Mouse (Mus musculus): ENCODE data around the gene Armh4. TPM values are rescaled to one million over a fixed set of nuclear protein-coding genes. Genes with fewer than 3 reads are reported as not detected.

The Armh4 gene
- polyA plus RNA-seq, 1 experiment from 2014 or later, result 53.9 TPM

DNA sequence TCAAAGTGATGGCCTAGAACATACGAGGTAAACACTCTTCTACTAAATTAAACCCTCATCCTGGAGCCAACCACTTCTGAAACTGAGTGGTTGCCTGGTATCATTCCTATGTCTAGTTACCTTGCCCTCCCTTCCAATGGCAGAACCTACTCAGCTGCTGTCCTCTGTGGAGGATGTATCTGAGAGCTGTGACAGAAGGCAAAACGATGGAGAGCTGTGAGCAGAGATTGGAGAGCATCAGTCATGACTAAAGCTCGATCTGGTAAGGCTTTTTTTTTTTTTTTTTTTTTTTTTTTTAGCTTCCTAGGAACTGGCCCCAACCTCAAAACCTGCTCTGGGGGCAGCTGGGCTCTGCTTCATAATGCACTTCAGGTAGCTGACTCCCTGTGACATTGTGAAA is 60.4 kb downstream of the Armh4 start:
- 77% methylated on average over 3 of the region's 3 CpGs for WGBS
- H3K9ac ChIP-seq (replicated peaks), result no peak overlapping the region
- H3K4me2 ChIP-seq (replicated peaks), result no peak overlapping the region
- no peak overlapping the region for H3K27ac ChIP-seq (replicated peaks)
- no peaks in the 10 kb centered on the region for H3K27me3 ChIP-seq
- ATAC-seq (ENCODE audit: low FRiP score, low read depth), result no peak
- no peaks in the 10 kb centered on the region for H3K36me3 ChIP-seq
- no peak overlapping the region for H3K4me3 ChIP-seq
- H3K4me1 ChIP-seq, result no peaks in the 10 kb centered on the region
- H3K9me3 ChIP-seq, result no peaks in the 10 kb centered on the region

DNA sequence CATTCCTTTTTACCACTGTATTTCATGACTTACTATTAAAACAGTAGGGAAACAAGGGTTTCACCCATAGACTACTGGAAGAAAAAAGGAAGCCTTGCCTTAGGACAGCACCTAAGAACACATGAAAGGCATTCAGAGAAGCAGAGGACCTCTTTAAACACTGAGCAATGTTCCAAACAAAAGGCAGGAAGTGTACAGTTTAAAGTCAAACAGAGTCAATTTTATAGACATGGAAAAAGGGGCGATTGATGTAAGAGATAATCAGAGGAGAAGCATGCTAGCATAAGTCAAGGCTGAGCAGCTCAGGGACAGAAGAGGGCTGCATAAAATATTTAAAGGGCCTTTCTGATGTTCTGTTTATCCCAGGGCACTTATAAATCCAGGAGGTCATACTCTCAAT is 61.9 kb downstream of the Armh4 start:
- H3K27me3 ChIP-seq, result no peaks in the 10 kb centered on the region
- no peak overlapping the region for H3K4me2 ChIP-seq (replicated peaks)
- no peak overlapping the region for H3K9ac ChIP-seq (replicated peaks)
- no peaks in the 10 kb centered on the region for H3K9me3 ChIP-seq
- no peak for ATAC-seq (ENCODE audit: low FRiP score, low read depth)
- no peaks in the 10 kb centered on the region for H3K4me1 ChIP-seq
- WGBS, result 97% methylated on average over 1 of the region's 1 CpGs
- no peak overlapping the region for H3K4me3 ChIP-seq
- H3K27ac ChIP-seq (replicated peaks), result no peak overlapping the region
- no peaks in the 10 kb centered on the region for H3K36me3 ChIP-seq

DNA sequence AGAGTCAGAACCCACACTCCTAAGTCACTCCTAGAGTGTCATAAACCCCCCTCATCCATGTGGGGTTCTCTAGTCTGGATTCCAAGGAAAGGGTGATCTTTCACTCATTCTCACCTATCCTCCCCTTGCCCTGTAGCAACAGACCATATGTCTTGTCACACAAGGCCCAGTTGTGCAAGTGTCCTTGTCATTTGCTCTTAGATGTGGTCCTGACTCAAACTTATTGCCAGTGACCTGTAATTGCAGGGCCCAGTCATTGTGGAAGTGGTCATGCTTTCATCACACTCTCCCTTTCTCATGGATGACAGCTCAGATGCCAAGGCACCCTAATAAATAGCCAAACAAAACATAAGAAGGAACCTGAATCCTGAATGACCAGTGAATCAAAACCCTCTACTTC is 63.5 kb downstream of the Armh4 start:
- ATAC-seq (ENCODE audit: low FRiP score, low read depth), result no peak
- Histone ChIP-seq H3K4me2 (replicated peaks) (no peak overlapping the region), H3K4me3 (no peak overlapping the region), H3K27ac (replicated peaks) (no peak overlapping the region), H3K36me3 (no peaks in the 10 kb centered on the region), H3K9me3 (no peaks in the 10 kb centered on the region), H3K4me1 (no peaks in the 10 kb centered on the region), H3K9ac (replicated peaks) (no peak overlapping the region), H3K27me3 (no peaks in the 10 kb centered on the region)

DNA sequence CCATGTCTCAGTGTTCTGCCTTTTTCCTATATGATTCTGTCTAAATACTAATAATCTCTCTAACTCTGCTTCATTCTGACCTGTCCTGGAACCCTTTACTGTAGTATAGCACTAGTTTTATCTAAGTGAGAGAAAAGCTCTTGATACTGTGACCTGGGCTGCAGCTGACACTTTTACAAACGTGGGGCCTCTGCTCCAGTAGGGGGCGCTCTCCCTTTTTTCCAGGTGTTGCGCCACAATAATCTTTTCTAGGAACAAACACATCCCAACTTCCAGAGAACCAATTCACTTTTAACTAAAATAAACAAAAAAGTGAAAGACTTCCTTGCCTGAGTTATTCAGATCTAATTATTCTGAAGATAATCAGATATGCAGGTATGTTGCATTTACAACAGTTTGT is 72.2 kb downstream of the Armh4 start:
- WGBS, result 38% methylated on average over 3 of the region's 3 CpGs
- no peaks in the 10 kb centered on the region for H3K9me3 ChIP-seq

DNA sequence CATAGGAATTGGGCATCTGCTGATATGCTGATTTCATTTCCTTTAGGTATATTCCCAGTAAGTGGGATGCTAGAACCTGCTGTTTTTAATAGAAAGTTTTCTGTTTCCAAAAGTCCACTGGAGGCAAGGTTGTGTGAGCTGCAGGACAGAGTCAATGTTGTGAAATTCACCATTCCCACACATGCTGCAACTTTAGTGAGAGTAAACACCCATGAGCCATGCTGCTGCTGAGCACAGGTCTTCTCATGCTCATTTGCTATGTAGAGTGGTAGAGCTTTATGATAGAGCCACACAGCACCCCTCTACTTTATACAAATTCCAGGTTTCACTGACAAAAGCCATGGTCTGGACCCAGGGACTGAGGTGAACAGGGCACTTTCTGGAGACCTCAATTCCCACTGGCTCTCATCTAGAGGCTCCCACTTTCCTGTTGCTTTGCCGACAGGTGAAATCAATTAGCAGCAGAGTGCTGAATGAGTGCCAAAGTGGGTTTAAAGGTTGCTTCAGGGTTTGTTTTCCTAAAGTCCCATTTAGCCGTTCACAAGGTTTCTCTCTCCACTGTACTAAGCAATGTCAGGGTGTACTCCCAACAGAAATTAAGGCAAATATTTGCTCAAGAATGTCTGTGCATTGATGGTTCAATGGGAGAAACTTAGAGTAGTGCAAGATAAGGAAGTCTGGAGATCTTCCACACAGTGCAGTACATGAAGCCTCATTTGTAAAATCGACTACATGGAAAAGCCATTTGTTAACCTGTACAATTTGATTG is 79.6 kb downstream of the Armh4 start:
- Histone ChIP-seq H3K27ac (replicated peaks) (no peak overlapping the region), H3K36me3 (no peaks in the 10 kb centered on the region), H3K4me1 (no peaks in the 10 kb centered on the region), H3K9ac (replicated peaks) (no peak overlapping the region), H3K4me2 (replicated peaks) (no peak overlapping the region), H3K9me3 (no peaks in the 10 kb centered on the region), H3K27me3 (no peaks in the 10 kb centered on the region), H3K4me3 (no peak overlapping the region)
- ATAC-seq (ENCODE audit: low FRiP score, low read depth), result no peak
- 72% methylated on average over 3 of the region's 3 CpGs for WGBS

More for the DNA sequence above, 72.2 kb downstream of the Armh4 start:
- ATAC-seq (ENCODE audit: low FRiP score, low read depth), result no peak
- Histone ChIP-seq H3K36me3 (no peaks in the 10 kb centered on the region), H3K4me2 (replicated peaks) (no peak overlapping the region), H3K4me3 (no peak overlapping the region), H3K27me3 (no peaks in the 10 kb centered on the region), H3K4me1 (no peaks in the 10 kb centered on the region), H3K27ac (replicated peaks) (no peak overlapping the region), H3K9ac (replicated peaks) (no peak overlapping the region)

DNA sequence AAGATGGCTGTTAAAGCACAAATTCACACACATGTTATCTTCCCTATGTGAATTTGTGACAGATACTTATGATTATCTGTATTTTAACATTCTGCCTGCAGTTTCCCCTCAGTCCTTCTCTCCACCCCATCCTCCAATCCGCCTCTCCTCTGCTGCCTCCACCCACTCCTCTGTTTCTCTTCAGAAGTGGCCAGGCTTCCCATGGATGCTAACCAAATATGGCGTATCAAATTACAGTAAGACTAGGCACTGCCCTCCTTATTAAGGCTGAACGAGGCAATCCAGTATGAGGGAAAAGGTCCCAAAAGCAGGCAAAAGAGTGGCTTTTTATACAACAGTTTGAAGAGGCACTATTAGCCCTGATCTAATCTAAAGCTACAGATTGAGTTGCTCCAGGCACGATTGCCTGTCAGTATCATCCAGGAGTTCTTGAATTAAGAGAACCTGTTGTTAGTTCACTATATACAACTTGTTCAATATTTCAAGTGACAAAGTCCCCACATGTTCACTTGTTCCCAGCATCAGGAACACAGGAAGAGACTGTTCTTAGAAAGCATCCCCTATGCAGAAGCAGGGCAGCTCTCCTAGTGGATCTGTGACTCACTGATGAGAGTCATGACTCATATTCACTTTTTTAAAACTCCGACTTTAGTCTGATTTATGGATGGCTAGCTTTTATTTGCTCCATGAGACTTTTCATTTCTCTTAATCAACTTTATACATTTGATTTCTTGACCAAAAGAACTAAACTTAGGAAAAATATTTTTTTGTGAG is 103.5 kb downstream of the Armh4 start:
- no peaks in the 10 kb centered on the region for H3K27me3 ChIP-seq
- WGBS, result 72% methylated on average over 5 of the region's 5 CpGs
- H3K4me2 ChIP-seq (replicated peaks), result no peak overlapping the region
- H3K27ac ChIP-seq (replicated peaks), result no peak overlapping the region
- H3K9ac ChIP-seq (replicated peaks), result no peak overlapping the region
- ATAC-seq (ENCODE audit: low FRiP score, low read depth), result no peak
- no peaks in the 10 kb centered on the region for H3K36me3 ChIP-seq
- no peaks in the 10 kb centered on the region for H3K9me3 ChIP-seq
- no peak overlapping the region for H3K4me3 ChIP-seq
- peaks cover 6% of the 10 kb centered on the region; the same call in 1 of the 2 replicates for H3K4me1 ChIP-seq

DNA sequence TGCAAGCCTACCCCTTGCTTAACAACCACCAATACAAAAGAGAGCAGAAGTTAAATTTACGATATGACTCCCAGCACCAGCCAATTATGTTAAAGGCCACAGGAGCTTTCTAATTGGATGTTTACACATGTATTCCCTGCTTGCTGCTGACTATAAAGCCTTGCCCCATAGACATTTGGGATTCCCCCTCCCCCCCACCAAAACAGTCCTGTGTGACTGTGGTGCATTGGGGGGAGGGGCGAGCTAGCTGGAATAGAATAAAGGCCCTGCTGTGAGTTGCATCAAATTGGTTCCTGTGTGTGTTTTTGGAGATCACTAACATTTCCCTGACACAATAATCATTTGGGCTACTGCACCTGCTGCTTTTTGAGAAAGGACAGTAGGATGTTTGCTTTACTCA is 106.6 kb downstream of the Armh4 start:
- 60% methylated on average over 2 of the region's 2 CpGs for whole genome bisulfite sequencing
- Histone ChIP-seq H3K4me1 (peaks cover 6% of the 10 kb centered on the region; the same call in 1 of the 2 replicates), H3K9ac (replicated peaks) (no peak overlapping the region), H3K9me3 (no peaks in the 10 kb centered on the region), H3K36me3 (no peaks in the 10 kb centered on the region), H3K4me3 (no peak overlapping the region), H3K27ac (replicated peaks) (no peak overlapping the region), H3K27me3 (no peaks in the 10 kb centered on the region), H3K4me2 (replicated peaks) (no peak overlapping the region)
- ATAC-seq (ENCODE audit: low FRiP score, low read depth), result no peak

DNA sequence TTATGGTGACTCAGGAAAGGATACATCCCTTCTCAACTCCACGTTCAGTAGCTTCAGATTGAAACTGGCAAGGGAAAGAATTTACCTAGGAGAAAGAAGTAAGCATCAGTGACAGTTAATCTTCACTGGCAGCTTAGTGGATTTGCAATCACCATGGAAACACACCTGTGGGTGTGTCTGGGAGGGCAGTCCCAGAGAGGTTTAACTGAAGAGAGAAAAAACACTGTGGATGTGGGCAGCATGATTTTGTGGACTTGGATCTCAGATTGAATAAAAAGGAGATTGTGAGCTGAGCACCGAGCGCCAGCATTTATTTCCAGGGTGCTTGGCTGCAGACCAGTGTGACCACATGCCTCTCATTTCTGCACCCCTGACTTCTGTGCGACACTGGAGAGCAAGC is 122.7 kb downstream of the Armh4 start:
- ATAC-seq (ENCODE audit: low FRiP score, low read depth), result no peak
- H3K4me2 ChIP-seq (replicated peaks), result no peak overlapping the region
- no peak overlapping the region for H3K4me3 ChIP-seq
- 38% methylated on average over 4 of the region's 4 CpGs for whole genome bisulfite sequencing
- H3K27ac ChIP-seq (replicated peaks), result no peak overlapping the region
- H3K9me3 ChIP-seq, result no peaks in the 10 kb centered on the region
- no peaks in the 10 kb centered on the region for H3K27me3 ChIP-seq
- no peaks in the 10 kb centered on the region for H3K36me3 ChIP-seq
- H3K4me1 ChIP-seq, result 0 out of 2 replicates have a peak, but pooled peaks cover under 1% of the 10 kb centered on the region
- H3K9ac ChIP-seq (replicated peaks), result no peak overlapping the region

DNA sequence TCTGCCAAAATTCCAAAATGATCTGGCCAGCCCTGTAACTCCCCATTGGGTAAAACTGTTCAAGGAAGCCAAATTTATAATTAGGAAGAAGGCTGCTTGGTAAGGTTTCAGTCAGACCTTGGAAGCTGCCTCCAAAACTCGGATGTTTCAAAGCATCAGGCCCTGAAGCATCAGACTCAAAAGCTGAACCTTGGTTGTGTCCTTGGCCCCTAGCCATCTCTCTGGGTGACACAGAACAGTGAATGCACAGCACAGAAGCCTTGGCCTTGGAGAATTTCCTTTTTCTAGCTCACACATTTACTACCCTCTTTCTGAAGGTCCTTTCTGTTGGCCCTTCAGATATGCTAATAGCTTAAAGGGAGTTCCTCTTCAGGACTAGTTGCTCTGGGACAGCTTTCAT is 134.0 kb downstream of the Armh4 start:
- H3K9me3 ChIP-seq, result no peaks in the 10 kb centered on the region
- WGBS, result 92% methylated on average over 1 of the region's 1 CpGs
- no peak overlapping the region for H3K4me3 ChIP-seq
- no peaks in the 10 kb centered on the region for H3K4me1 ChIP-seq
- H3K4me2 ChIP-seq (replicated peaks), result no peak overlapping the region
- H3K9ac ChIP-seq (replicated peaks), result no peak overlapping the region
- ATAC-seq (ENCODE audit: low FRiP score, low read depth), result no peak
- no peaks in the 10 kb centered on the region for H3K27me3 ChIP-seq
- no peaks in the 10 kb centered on the region for H3K36me3 ChIP-seq
- H3K27ac ChIP-seq (replicated peaks), result no peak overlapping the region

DNA sequence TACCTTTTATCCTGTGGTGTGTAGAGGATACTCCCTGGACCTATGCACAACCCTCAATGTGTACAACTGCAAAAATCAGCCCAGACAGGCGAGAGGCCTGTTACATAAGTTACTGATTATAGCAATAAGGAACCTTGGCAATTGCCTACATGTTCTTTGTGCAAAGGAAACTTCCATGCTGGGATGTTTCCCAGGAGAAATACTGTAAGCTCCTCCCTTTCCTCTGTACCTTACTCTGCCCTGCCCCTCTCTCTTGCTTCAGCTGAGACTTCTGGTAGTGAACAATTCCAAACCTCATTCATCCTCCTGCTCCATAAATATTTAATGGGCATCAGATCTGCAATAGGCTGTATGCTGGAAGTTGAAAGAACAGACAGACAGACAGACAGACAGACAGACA is 145.8 kb downstream of the Armh4 start:
- Histone ChIP-seq H3K9ac (replicated peaks) (no peak overlapping the region), H3K27me3 (no peaks in the 10 kb centered on the region), H3K36me3 (no peaks in the 10 kb centered on the region), H3K27ac (replicated peaks) (no peak overlapping the region), H3K4me3 (no peak overlapping the region), H3K4me2 (replicated peaks) (no peak overlapping the region), H3K9me3 (no peaks in the 10 kb centered on the region), H3K4me1 (no peaks in the 10 kb centered on the region)
- WGBS, result 78% methylated on average over 1 of the region's 1 CpGs
- ATAC-seq (ENCODE audit: low FRiP score, low read depth), result no peak

DNA sequence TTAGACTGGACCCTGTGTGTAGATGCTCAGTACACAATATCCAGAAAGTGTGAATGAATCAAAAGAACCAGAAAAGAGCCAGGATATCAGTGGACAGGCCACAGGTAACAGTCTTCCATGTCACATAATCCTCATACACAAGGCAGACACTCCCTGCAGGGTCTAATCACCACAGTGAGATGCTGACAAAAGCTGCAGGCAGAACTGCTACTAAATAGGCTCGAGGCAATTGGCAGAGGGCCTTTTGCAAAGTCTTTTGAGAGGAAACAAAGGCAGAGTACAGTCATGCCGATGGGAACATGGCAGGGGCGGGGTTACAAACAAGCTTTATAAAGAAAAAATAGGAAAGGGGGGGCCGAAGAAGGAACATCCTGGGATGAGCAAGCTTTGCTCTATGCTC is 157.1 kb downstream of the Armh4 start:
- Histone ChIP-seq H3K4me1 (peaks cover 6% of the 10 kb centered on the region), H3K27me3 (no peaks in the 10 kb centered on the region), H3K4me2 (replicated peaks) (no peak overlapping the region), H3K4me3 (no peak overlapping the region), H3K9ac (replicated peaks) (no peak overlapping the region), H3K9me3 (no peaks in the 10 kb centered on the region), H3K36me3 (no peaks in the 10 kb centered on the region), H3K27ac (replicated peaks) (no peak overlapping the region)
- ATAC-seq (ENCODE audit: low FRiP score, low read depth), result peak; percentile 56; the same call in 1 of the 2 replicates
- WGBS, result 48% methylated on average over 4 of the region's 4 CpGs

Data from midbrain, embryonic 12.5 days (tissue).